Mouse (Mus musculus): ENCODE results near the gene 6330409D20Rik.

DNA sequence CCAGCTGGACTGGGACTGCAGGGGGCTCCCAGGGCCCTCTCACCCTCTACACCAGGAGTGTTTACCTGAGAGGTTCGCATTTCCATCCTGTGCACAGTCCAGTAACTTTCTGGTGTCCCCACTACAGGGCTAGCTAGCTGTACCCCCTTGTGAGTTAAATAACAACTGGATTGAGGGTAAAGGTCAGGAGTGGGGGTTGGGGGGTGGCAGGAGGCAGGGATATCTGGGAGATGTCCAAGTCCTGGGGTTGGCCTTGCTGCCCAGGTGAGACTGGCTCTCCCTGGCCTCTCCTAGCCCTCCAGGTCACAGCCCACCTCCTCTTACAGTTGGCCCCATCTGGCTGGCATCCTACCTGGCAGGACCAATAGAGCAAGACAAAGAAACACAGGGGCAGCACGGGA lies 36.8 kb downstream of the 6330409D20Rik start, which contains the start of gene Fpgs:
- TF ChIP-seq POLR2A (IDR thresholded peaks at IDR 0.05; ENCODE audit: borderline replicate concordance, control insufficient read depth, low read depth, low read length) (no peak), CTCF (IDR thresholded peaks at IDR 0.05; ENCODE audit: control insufficient read depth, insufficient read depth, low read length) (no peak)
